Mouse (Mus musculus): ENCODE measurements around the gene Abhd18. TPM values are rescaled to one million over a fixed set of nuclear protein-coding genes. Genes with fewer than 3 reads are reported as not detected.
A peak's percentile ranks its signal among the peaks of the same experiment; 100 is the strongest.
"Not testable (repeated sequence)": the region's sequence is repeated elsewhere in the genome, so short reads cannot be mapped to it uniquely, and the experiment has no call there.

Gene Abhd18
- polyA plus RNA-seq, 1 experiment from 2014 or later = 3.4 TPM

- H3K79me2 ChIP-seq (ENCODE audit: inconsistent target); H3K36me3 ChIP-seq (ENCODE audit: inconsistent target); H3K27ac ChIP-seq: not testable (repeated sequence)
- peak overlapping the region; percentile 71 for H3K4me3 ChIP-seq (ENCODE audit: inconsistent target)
- 3% methylated on average over 6 of the region's 24 CpGs for WGBS (ENCODE audit: missing documents)
Measured at GRCm38 (mm10) chr3:40894336-40894735, 47.6 kb downstream of the Abhd18 start.

GRCm38 (mm10) chr3:40902443-40902842, 55.7 kb downstream of the Abhd18 start, which contains the start of gene 1700034I23Rik:
1700034I23Rik (minus strand) TSS chr3:40902543.
- not testable (repeated sequence) for H3K27ac ChIP-seq; H3K79me2 ChIP-seq (ENCODE audit: inconsistent target); H3K36me3 ChIP-seq (ENCODE audit: inconsistent target); H3K4me3 ChIP-seq (ENCODE audit: inconsistent target)
- WGBS (ENCODE audit: missing documents) = 100% methylated on average over 2 of the region's 10 CpGs

- no peak overlapping the region for H3K27ac ChIP-seq
- 93% methylated on average over 5 of the region's 5 CpGs for WGBS (ENCODE audit: missing documents)
- no peaks in the 10 kb centered on the region for H3K79me2 ChIP-seq (ENCODE audit: inconsistent target)
- no peak overlapping the region for H3K4me3 ChIP-seq (ENCODE audit: inconsistent target)
- peaks cover 10% of the 10 kb centered on the region; the same call in 1 of the 2 replicates for H3K36me3 ChIP-seq (ENCODE audit: inconsistent target)
Measured at GRCm38 (mm10) chr3:40938189-40938588, 91.4 kb downstream of the Abhd18 start.

GRCm38 (mm10) chr3:40938592-40938991, 91.8 kb downstream of the Abhd18 start:
- Histone ChIP-seq H3K27ac (no peak overlapping the region), H3K79me2 (ENCODE audit: inconsistent target) (no peaks in the 10 kb centered on the region), H3K36me3 (ENCODE audit: inconsistent target) (peaks cover 7% of the 10 kb centered on the region; the same call in 1 of the 2 replicates), H3K4me3 (ENCODE audit: inconsistent target) (no peak overlapping the region)
- 98% methylated on average over 4 of the region's 4 CpGs for WGBS (ENCODE audit: missing documents)

- Histone ChIP-seq H3K4me3 (ENCODE audit: inconsistent target) (no peak overlapping the region), H3K36me3 (ENCODE audit: inconsistent target) (peaks cover 3% of the 10 kb centered on the region; the same call in 1 of the 2 replicates), H3K79me2 (ENCODE audit: inconsistent target) (no peaks in the 10 kb centered on the region), H3K27ac (no peak overlapping the region)
Measured at GRCm38 (mm10) chr3:40939019-40939418, 92.2 kb downstream of the Abhd18 start.

GRCm38 (mm10) chr3:40949170-40949902, 102.6 kb downstream of the Abhd18 start, which contains the start of gene Larp1b:
Larp1b (plus strand) TSS chr3:40949828.
- Histone ChIP-seq H3K4me3 (ENCODE audit: inconsistent target) (peak within 1 kb of the TSS; percentile 93), H3K27ac (no peak within 1 kb of the TSS), H3K36me3 (ENCODE audit: inconsistent target) (no peaks in the 10 kb centered on the region), H3K79me2 (ENCODE audit: inconsistent target) (no peaks in the 10 kb centered on the region)
- under 1% methylated on average over 56 of the region's 66 CpGs for WGBS (ENCODE audit: missing documents)

- H3K27ac ChIP-seq = no peak overlapping the region
- H3K4me3 ChIP-seq (ENCODE audit: inconsistent target) = peak overlapping the region; percentile 93
- whole genome bisulfite sequencing (ENCODE audit: missing documents) = 1% methylated on average over 62 of the region's 118 CpGs
- no peaks in the 10 kb centered on the region for H3K79me2 ChIP-seq (ENCODE audit: inconsistent target)
- H3K36me3 ChIP-seq (ENCODE audit: inconsistent target) = no peaks in the 10 kb centered on the region
Measured at GRCm38 (mm10) chr3:40949903-40950600, 103.3 kb downstream of the Abhd18 start.

- Histone ChIP-seq H3K4me3 (ENCODE audit: inconsistent target) (peak overlapping the region; percentile 93), H3K27ac (no peak overlapping the region), H3K79me2 (ENCODE audit: inconsistent target) (no peaks in the 10 kb centered on the region), H3K36me3 (ENCODE audit: inconsistent target) (no peaks in the 10 kb centered on the region)
- 1% methylated on average over 42 of the region's 43 CpGs for WGBS (ENCODE audit: missing documents)
Measured at GRCm38 (mm10) chr3:40950601-40951201, 103.9 kb downstream of the Abhd18 start.

- WGBS (ENCODE audit: missing documents) = 11% methylated on average over 6 of the region's 7 CpGs
Measured at GRCm38 (mm10) chr3:40951365-40951764, 104.6 kb downstream of the Abhd18 start.

GRCm38 (mm10) chr3:40952606-40953005, 105.8 kb downstream of the Abhd18 start:
- H3K79me2 ChIP-seq (ENCODE audit: inconsistent target) = no peaks in the 10 kb centered on the region
- no peak overlapping the region for H3K27ac ChIP-seq
- no peak overlapping the region for H3K4me3 ChIP-seq (ENCODE audit: inconsistent target)
- no peaks in the 10 kb centered on the region for H3K36me3 ChIP-seq (ENCODE audit: inconsistent target)

More at GRCm38 (mm10) chr3:40951365-40951764, 104.6 kb downstream of the Abhd18 start:
- no peaks in the 10 kb centered on the region for H3K36me3 ChIP-seq (ENCODE audit: inconsistent target)
- H3K27ac ChIP-seq = no peak overlapping the region
- H3K4me3 ChIP-seq (ENCODE audit: inconsistent target) = peak overlapping the region; percentile 93
- no peaks in the 10 kb centered on the region for H3K79me2 ChIP-seq (ENCODE audit: inconsistent target)

GRCm38 (mm10) chr3:40954792-40955191, 108.0 kb downstream of the Abhd18 start:
- no CpG with 5 or more reads among the region's 1 CpGs for WGBS (ENCODE audit: missing documents)
- no peak overlapping the region for H3K4me3 ChIP-seq (ENCODE audit: inconsistent target)
- no peaks in the 10 kb centered on the region for H3K79me2 ChIP-seq (ENCODE audit: inconsistent target)
- H3K27ac ChIP-seq = no peak overlapping the region
- no peaks in the 10 kb centered on the region for H3K36me3 ChIP-seq (ENCODE audit: inconsistent target)

GRCm38 (mm10) chr3:40958831-40959230, 112.1 kb downstream of the Abhd18 start:
- Histone ChIP-seq H3K36me3 (ENCODE audit: inconsistent target) (no peaks in the 10 kb centered on the region), H3K27ac (no peak overlapping the region), H3K4me3 (ENCODE audit: inconsistent target) (no peak overlapping the region), H3K79me2 (ENCODE audit: inconsistent target) (no peaks in the 10 kb centered on the region)

- H3K4me3 ChIP-seq (ENCODE audit: inconsistent target) = no peak overlapping the region
- H3K79me2 ChIP-seq (ENCODE audit: inconsistent target) = no peaks in the 10 kb centered on the region
- no peaks in the 10 kb centered on the region for H3K36me3 ChIP-seq (ENCODE audit: inconsistent target)
- H3K27ac ChIP-seq = no peak overlapping the region
Measured at GRCm38 (mm10) chr3:40980758-40981157, 134.0 kb downstream of the Abhd18 start.

- H3K79me2 ChIP-seq (ENCODE audit: inconsistent target) = no peaks in the 10 kb centered on the region
- no peak overlapping the region for H3K4me3 ChIP-seq (ENCODE audit: inconsistent target)
- no peaks in the 10 kb centered on the region for H3K36me3 ChIP-seq (ENCODE audit: inconsistent target)
- H3K27ac ChIP-seq = no peak overlapping the region
- WGBS (ENCODE audit: missing documents) = 53% methylated on average over 5 of the region's 5 CpGs
Measured at GRCm38 (mm10) chr3:40987539-40987938, 140.8 kb downstream of the Abhd18 start.

All from macrophage (primary cell).